28 mouse cellular contexts compared by ENCODE assay signal in the genomic region with DNA sequence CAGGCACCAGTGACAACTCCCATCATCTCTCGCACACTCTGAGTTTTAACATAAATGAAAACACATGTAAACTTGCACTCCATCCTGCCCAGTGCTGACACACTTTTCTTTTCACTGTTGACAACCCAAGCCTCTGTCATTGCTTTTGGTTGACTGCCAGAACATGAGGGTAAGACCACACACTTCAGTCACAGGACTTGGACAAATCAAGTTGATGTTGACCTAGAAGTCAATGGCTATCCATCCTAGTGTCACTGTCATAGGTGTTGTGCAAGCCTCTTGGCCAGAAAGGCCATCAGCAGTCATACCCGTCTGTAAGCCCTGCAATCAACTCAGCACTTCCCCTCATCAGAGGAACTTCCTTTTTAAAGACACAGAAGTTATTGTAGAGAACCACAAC.
DNase-seq lines count a peak whose midpoint lies in the region; ATAC-seq and TF ChIP-seq lines count a peak whose summit lies in the region.
"Had no signal": no experiment of that assay in that cellular context is flagged by ENCODE, and none has a peak within 500 bp of the region (broad histone marks: within the 10 kb centered on the region; RNA-seq: fewer than 3 reads in every experiment).

No protein-coding gene starts in this region.

- H3K4me3 ChIP-seq in liver, adult 2 months (ENCODE audit: insufficient read depth, low read depth, low read length): no peak overlapping the region
- H3K4me3 ChIP-seq in lung, postnatal 0 days (ENCODE audit: low read depth, low read length): no peak overlapping the region
- H3K4me3 ChIP-seq in lung, adult 2 months (replicated peaks; ENCODE audit: extremely low read depth, low read depth, low read length): no peak overlapping the region
- H3K4me3 ChIP-seq: embryonic facial prominence, embryonic 15.5 days; forebrain, embryonic 15.5 days; layer of hippocampus, adult 2 months; limb, embryonic 12.5 days; neural tube, embryonic 15.5 days had no signal

- TF ChIP-seq CTCF in liver, adult 2 months (IDR thresholded peaks at IDR 0.05; ENCODE audit: low read depth, low read length): no peak
- TF ChIP-seq CTCF in lung, postnatal 0 days (IDR thresholded peaks at IDR 0.05): no peak
- no peak for TF ChIP-seq CTCF in lung, adult 2 months (IDR thresholded peaks at IDR 0.05; ENCODE audit: insufficient read depth, low read length)

- no peaks in the 10 kb centered on the region for H3K27me3 ChIP-seq in liver, adult 2 months (ENCODE audit: control insufficient read depth, insufficient read depth, low read length)
- H3K27me3 ChIP-seq in lung, postnatal 0 days (replicated peaks; ENCODE audit: insufficient read depth, low read length): no peaks in the 10 kb centered on the region
- H3K27me3 ChIP-seq: CH12.LX; embryonic facial prominence, embryonic 15.5 days; forebrain, embryonic 15.5 days; limb, embryonic 12.5 days; neural tube, embryonic 15.5 days had no signal

- H3K4me2 ChIP-seq in lung, postnatal 0 days (replicated peaks; ENCODE audit: low read depth, low read length): no peak overlapping the region
- H3K4me2 ChIP-seq: embryonic facial prominence, embryonic 15.5 days; forebrain, embryonic 15.5 days; heart, embryonic 11.5 days; limb, embryonic 12.5 days; midbrain, embryonic 11.5 days; neural tube, embryonic 15.5 days had no signal

- peak; percentile 55 for ATAC-seq in lung, postnatal 0 days
- ATAC-seq: forebrain, embryonic 15.5 days; hindbrain, postnatal 0 days; intestine, embryonic 16.5 days had no signal

- WGBS in liver, adult 2 months: 15% methylated on average over 2 of the region's 2 CpGs
- 32% methylated on average over 2 of the region's 2 CpGs for WGBS in lung, postnatal 0 days
- WGBS in lung, adult 2 months: 30% methylated on average over 2 of the region's 2 CpGs

- H3K9ac ChIP-seq in liver, adult 2 months (ENCODE audit: low read depth, low read length): no peak overlapping the region
- no peak overlapping the region for H3K9ac ChIP-seq in lung, postnatal 0 days (replicated peaks; ENCODE audit: low read depth)
- H3K9ac ChIP-seq: embryonic facial prominence, embryonic 15.5 days; forebrain, embryonic 15.5 days; limb, embryonic 12.5 days; neural tube, embryonic 15.5 days had no signal

- DNase-seq in liver, adult 2 months (ENCODE audit: extremely low read depth, low read depth, low spot score): peak; percentile 80
- DNase-seq in liver: no peak
- peak; percentile 42 for DNase-seq in lung, postnatal 0 days (ENCODE audit: low spot score)
- no peak for DNase-seq in lung, adult 2 months
- peak; percentile 18 for DNase-seq in lung, postnatal 10 days
- no peak for DNase-seq in urinary bladder, postnatal 25 days (ENCODE audit: low spot score)
- DNase-seq in right cerebral cortex, adult 18-20 months: no peak
- no peak for DNase-seq in adrenal gland, adult 8-10 months
- DNase-seq: adrenal gland, postnatal 14 days; B cell, adult 2 months; cerebellum, adult 8-10 months; cerebellum, postnatal 36 days; heart, adult 11 months; kidney, adult 9 months; kidney, postnatal 25 days; layer of hippocampus, postnatal 36 days; right cerebral cortex, postnatal 14 days had no signal

- no peaks in the 10 kb centered on the region for H3K79me2 ChIP-seq in liver, adult 2 months (ENCODE audit: control insufficient read depth, insufficient read depth, low read length)

- peaks cover 11% of the 10 kb centered on the region for H3K4me1 ChIP-seq in liver, adult 2 months (ENCODE audit: control insufficient read depth, insufficient read depth, low read length)
- H3K4me1 ChIP-seq in lung, postnatal 0 days (ENCODE audit: insufficient read depth, low read depth, low read length): no peaks in the 10 kb centered on the region
- no peaks in the 10 kb centered on the region for H3K4me1 ChIP-seq in lung, adult 2 months (ENCODE audit: control insufficient read depth, insufficient read depth, low read length)
- H3K4me1 ChIP-seq: forebrain, embryonic 15.5 days; limb, embryonic 12.5 days; neural tube, embryonic 15.5 days had no signal

- TF ChIP-seq EP300 in lung, postnatal 0 days (IDR thresholded peaks at IDR 0.05): no peak; the same call in 1 of the 2 replicates

- H3K27ac ChIP-seq in liver, adult 2 months (replicated peaks; ENCODE audit: insufficient read depth, low read depth, low read length): no peak overlapping the region
- H3K27ac ChIP-seq in lung, postnatal 0 days (ENCODE audit: low read length): no peak overlapping the region
- H3K27ac ChIP-seq: embryonic facial prominence, embryonic 15.5 days; forebrain, embryonic 15.5 days; hindbrain, postnatal 0 days; layer of hippocampus, adult 2 months; limb, embryonic 12.5 days; neural tube, embryonic 15.5 days had no signal

- H3K9me3 ChIP-seq in lung, postnatal 0 days (ENCODE audit: low read length): no peaks in the 10 kb centered on the region
- H3K9me3 ChIP-seq: embryonic facial prominence, embryonic 15.5 days; forebrain, embryonic 15.5 days; G1E had no signal

- no peaks in the 10 kb centered on the region for H3K36me3 ChIP-seq in liver, adult 2 months (ENCODE audit: control insufficient read depth, insufficient read depth, low read length)
- no peaks in the 10 kb centered on the region for H3K36me3 ChIP-seq in lung, postnatal 0 days (ENCODE audit: insufficient read depth, low read length)
- H3K36me3 ChIP-seq: embryonic facial prominence, embryonic 15.5 days; forebrain, embryonic 15.5 days; G1E; limb, embryonic 12.5 days; neural tube, embryonic 15.5 days had no signal

- TF ChIP-seq POLR2A in liver, adult 2 months (IDR thresholded peaks at IDR 0.05; ENCODE audit: extremely low read depth, insufficient read depth, low read length): no peak
- no peak for TF ChIP-seq POLR2A in lung, adult 2 months (IDR thresholded peaks at IDR 0.05; ENCODE audit: borderline replicate concordance, extremely low read depth, low read depth, low read length)

Comparison
In these comparisons a context has a peak if more than half of its experiments do, and no peak if none do; other contexts are left out.
1. DNase-seq: peak in liver, adult 2 months (single experiment), lung, postnatal 0 days (single experiment) and lung, postnatal 10 days (single experiment); none in liver (single experiment), lung, adult 2 months (single experiment), urinary bladder, postnatal 25 days (single experiment), right cerebral cortex, adult 18-20 months (single experiment) and adrenal gland, adult 8-10 months (single experiment).